Mouse (Mus musculus) embryonic facial prominence, embryonic 12.5 days (tissue): ENCODE measurements around the gene Slc9a3. TPM values are rescaled to one million over a fixed set of nuclear protein-coding genes. Genes with fewer than 3 reads are reported as not detected.
A peak's percentile ranks its signal among the peaks of the same experiment; 100 is the strongest.

Experiments used
- ATAC-seq: fragments of 200-750 bp; cut with Nextera tagmentation; 2 replicates; pipeline ENCODE4 v1.8.0; 2017; ENCODE audit not compliant: insufficient number of reproducible peaks, insufficient read depth, low FRiP score, low TSS enrichment
- H3K27ac ChIP-seq: fragments of 300-500 bp; sonication (generic); 2 replicates; pipeline ENCODE4 v1.5.1; 2016; ENCODE audit warnings: mild to moderate bottlenecking
- H3K27me3 ChIP-seq: fragments of 300-500 bp; sonication (generic); 2 replicates; pipeline ENCODE4 v1.6.1; 2016; ENCODE audit warnings: mild to moderate bottlenecking, moderate library complexity
- H3K36me3 ChIP-seq: fragments of 300-500 bp; sonication (generic); 2 replicates; pipeline ENCODE4 v1.6.1; 2016; ENCODE audit warnings: mild to moderate bottlenecking
- H3K4me1 ChIP-seq: fragments of 300-500 bp; sonication (generic); 2 replicates; pipeline ENCODE4 v1.6.1; 2016
- H3K4me2 ChIP-seq: fragments of 300-500 bp; sonication (generic); replicated peaks from 2 replicates; pipeline ENCODE4 v1.6.1; 2016; ENCODE audit warnings: mild to moderate bottlenecking, moderate library complexity
- H3K4me3 ChIP-seq: fragments of 300-500 bp; sonication (generic); 2 replicates; pipeline ENCODE4 v1.5.1; 2016; ENCODE audit warnings: mild to moderate bottlenecking
- H3K9ac ChIP-seq: fragments of 300-500 bp; sonication (generic); 2 replicates; pipeline ENCODE4 v1.6.1; 2016; ENCODE audit warnings: mild to moderate bottlenecking, moderate library complexity
- H3K9me3 ChIP-seq: fragments of 300-500 bp; sonication (generic); 2 replicates; pipeline ENCODE4 v1.6.1; 2016; ENCODE audit warnings: mild to moderate bottlenecking, moderate library complexity
- WGBS: fragments of 180-500 bp; shearing (Covaris S2); methylation state at CpG from one replicate; pipeline ENCODE4 v1.1.7; 2016; 5-methylcytosine and 5-hydroxymethylcytosine counted together
- polyA plus RNA-seq: library from polyadenylated mRNA; unstranded; fragments of >200 nt; fragmentation: Nextera tagmentation; extraction: Ambion mirVana; gene quantifications from 2 replicates; pipeline ENCODE4 v1.2.1, GENCODE M21; 2016

The Slc9a3 gene
- polyA plus RNA-seq, 1 experiment from 2014 or later = not detected

DNA sequence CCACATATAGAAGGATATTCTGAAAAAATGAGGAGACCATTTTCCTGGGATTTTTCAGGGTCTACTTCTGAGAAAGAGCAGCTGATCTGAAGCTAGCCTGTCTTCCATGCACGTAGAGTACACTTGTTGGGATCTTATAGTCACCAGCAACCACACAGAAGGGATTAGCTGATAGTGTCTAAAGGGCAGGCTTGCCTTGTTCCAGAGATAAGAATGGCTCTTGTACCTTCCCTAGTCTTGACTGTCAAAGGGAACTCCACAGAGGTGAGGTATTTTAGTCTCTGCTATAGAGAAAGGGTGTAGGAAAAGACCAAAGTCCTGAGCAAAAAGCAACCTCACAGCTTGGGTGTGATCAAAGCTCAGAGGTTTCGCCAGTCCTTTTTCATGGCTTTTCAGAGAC lies 26.1 kb downstream of the Slc9a3 start:
- no peak for ATAC-seq
- no peak overlapping the region for H3K9ac ChIP-seq
- H3K27me3 ChIP-seq = no peaks in the 10 kb centered on the region
- H3K9me3 ChIP-seq = no peaks in the 10 kb centered on the region
- no peak overlapping the region for H3K4me3 ChIP-seq
- 82% methylated on average over 2 of the region's 2 CpGs for WGBS
- H3K36me3 ChIP-seq = no peaks in the 10 kb centered on the region
- H3K4me1 ChIP-seq = no peaks in the 10 kb centered on the region
- no peak overlapping the region for H3K4me2 ChIP-seq
- H3K27ac ChIP-seq = no peak overlapping the region

DNA sequence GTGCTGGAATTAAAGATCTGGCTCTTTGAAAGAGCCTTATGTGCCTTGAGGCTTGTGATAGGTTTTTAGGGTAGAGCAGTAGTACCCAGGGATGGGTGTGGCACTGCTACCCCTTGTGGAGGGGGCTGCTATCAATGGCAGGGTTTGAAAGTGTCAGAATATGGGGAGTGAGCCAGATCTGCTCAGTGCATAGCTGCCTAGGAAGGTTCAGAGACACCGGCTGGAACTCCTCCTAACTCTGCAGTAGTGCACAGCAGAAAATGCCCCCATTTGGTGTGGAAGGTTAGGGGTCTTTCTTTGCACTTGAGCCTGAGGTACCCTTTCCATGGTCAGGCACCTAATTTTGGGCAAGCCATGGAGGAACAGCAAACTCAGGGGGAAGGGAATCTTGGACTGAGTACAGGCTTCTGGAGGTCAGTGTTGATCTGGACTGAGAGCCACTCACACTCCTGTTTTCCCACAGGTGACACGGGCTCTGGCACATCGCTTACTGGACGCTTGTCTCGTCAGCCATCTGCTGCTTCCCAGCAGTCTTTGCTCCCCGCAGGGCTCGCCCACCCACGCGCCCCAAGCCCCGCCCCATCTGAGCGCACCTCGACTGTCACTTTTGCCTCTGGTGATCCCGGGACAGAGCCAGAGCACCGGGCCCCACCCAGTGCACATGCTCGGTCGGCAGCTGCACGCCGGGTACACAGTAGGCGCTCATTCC lies 45.2 kb downstream of the Slc9a3 start:
- H3K36me3 ChIP-seq = peaks cover 13% of the 10 kb centered on the region
- H3K27me3 ChIP-seq = no peaks in the 10 kb centered on the region
- peak; percentile 18; the same call in 1 of the 2 replicates for ATAC-seq
- H3K4me2 ChIP-seq = peak overlapping the region; percentile 61
- H3K9me3 ChIP-seq = no peaks in the 10 kb centered on the region
- WGBS = 7% methylated on average over 19 of the region's 19 CpGs
- H3K9ac ChIP-seq = peak overlapping the region; percentile 35; the same call in 1 of the 2 replicates
- H3K27ac ChIP-seq = no peak overlapping the region
- 0 out of 2 replicates have a peak, but pooled peaks cover 3% of the 10 kb centered on the region for H3K4me1 ChIP-seq
- peak overlapping the region; percentile 43 for H3K4me3 ChIP-seq

DNA sequence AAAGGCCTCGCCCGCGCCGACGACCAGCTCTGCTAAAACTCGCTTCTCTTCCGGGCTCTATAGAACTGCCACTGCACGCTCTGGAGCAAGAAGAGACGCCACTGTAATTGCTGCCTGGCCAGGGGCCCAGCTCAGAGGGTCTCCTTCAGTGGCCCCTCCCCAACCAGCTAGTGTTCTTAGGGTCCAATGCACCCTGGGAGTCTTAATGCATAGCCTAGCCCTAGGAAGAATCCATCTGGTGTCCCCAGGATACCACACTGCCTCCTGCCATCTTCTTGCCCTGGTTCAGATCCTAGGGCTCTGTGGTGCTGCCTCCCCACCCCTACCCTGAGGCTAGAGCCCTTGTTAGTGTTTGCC lies 45.8 kb downstream of the Slc9a3 start:
- Histone ChIP-seq H3K27ac (no peak overlapping the region), H3K4me2 (peak overlapping the region; percentile 61), H3K4me3 (peak overlapping the region; percentile 43), H3K9me3 (no peaks in the 10 kb centered on the region), H3K36me3 (peaks cover 18% of the 10 kb centered on the region), H3K27me3 (no peaks in the 10 kb centered on the region), H3K4me1 (0 out of 2 replicates have a peak, but pooled peaks cover 3% of the 10 kb centered on the region), H3K9ac (peak overlapping the region; percentile 35; the same call in 1 of the 2 replicates)
- peak; percentile 26; the same call in 1 of the 2 replicates for ATAC-seq
- 10% methylated on average over 9 of the region's 9 CpGs for WGBS

DNA sequence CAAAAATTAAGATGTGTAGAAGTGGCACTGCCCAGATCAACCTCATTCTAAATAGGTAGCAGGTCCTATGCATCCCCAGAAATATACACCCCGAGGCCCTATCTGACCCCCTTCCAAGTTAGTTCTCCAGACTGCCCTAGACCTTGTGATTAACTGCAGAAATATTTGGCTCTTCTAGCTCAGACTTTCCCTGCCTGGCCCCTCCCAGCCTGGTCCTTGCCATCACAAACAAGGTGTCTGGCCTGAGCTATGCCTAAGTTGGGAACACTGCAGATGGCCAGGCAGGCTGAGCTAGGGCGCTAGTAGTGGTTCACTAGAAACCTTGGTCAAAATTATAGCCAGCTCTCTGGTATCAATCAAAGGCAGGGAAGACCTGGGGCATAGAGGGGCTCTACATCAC lies 46.2 kb downstream of the Slc9a3 start:
- no peak overlapping the region for H3K27ac ChIP-seq
- no peak overlapping the region for H3K9ac ChIP-seq
- WGBS = 84% methylated on average over 2 of the region's 2 CpGs
- ATAC-seq = no peak
- H3K4me1 ChIP-seq = 0 out of 2 replicates have a peak, but pooled peaks cover 3% of the 10 kb centered on the region
- no peaks in the 10 kb centered on the region for H3K27me3 ChIP-seq
- no peaks in the 10 kb centered on the region for H3K9me3 ChIP-seq
- H3K4me3 ChIP-seq = no peak overlapping the region
- no peak overlapping the region for H3K4me2 ChIP-seq
- H3K36me3 ChIP-seq = peaks cover 21% of the 10 kb centered on the region

DNA sequence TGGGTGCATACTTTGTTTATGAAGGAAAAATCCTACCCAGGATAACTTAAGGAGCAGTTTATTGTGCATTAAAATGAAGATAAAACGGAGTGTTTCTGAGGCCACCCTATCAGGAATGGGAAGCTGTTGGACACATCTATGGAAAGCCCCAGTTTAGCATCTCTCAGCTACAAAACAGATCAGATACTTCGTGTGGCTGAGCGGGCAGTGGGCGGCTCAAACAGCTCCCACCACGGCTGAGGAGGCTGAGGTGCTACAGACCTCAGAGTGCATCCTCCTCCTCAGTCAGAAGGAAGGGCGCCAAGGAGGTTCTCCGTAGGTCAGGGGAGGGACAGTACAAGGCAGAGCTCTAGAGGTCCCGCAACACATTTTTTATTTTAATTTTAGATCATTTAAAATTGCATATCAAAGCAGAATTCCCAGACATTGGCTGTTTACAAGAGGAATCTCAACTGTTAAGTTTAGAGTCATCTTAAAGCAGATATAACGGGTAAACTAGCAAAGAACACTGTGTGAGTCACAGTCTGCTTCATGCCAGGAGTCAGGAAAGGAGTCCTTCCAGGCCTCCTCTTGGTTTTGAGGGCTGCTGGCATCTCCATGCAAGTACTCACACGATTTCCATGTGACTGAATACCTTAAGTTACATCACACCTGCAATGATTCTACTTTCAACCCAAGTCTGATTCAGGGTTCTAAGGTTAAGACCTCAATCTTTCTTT lies 48.3 kb downstream of the Slc9a3 start:
- peaks cover 37% of the 10 kb centered on the region for H3K36me3 ChIP-seq
- 0 out of 2 replicates have a peak, but pooled peaks cover 3% of the 10 kb centered on the region for H3K4me1 ChIP-seq
- H3K4me3 ChIP-seq = no peak overlapping the region
- H3K27ac ChIP-seq = no peak overlapping the region
- H3K27me3 ChIP-seq = no peaks in the 10 kb centered on the region
- H3K9ac ChIP-seq = no peak overlapping the region
- H3K4me2 ChIP-seq = no peak overlapping the region
- 87% methylated on average over 10 of the region's 10 CpGs for WGBS
- no peak for ATAC-seq
- no peaks in the 10 kb centered on the region for H3K9me3 ChIP-seq

DNA sequence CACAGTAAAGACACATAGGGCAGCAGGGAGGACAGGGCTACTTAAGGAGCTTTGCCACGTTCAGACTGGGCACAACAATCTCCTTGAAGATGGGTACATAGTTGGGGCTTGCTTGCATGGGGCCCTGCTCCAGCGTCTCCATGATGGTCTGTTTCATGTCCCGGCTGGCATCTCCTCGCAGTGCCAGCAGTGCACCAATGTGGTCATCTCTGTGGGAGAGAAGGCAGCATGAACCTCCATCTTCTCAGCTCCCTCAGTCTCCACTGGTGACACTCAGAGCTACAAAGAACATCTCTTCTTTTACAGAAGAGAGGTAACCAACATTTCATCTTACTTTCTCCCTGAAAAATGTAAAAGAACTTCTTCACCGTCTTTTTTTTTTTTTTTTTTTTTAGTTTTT lies 50.8 kb downstream of the Slc9a3 start:
- no peak overlapping the region for H3K9ac ChIP-seq
- no peak overlapping the region for H3K27ac ChIP-seq
- peaks cover 46% of the 10 kb centered on the region for H3K36me3 ChIP-seq
- H3K4me3 ChIP-seq = no peak overlapping the region
- no peak overlapping the region for H3K4me2 ChIP-seq
- H3K27me3 ChIP-seq = no peaks in the 10 kb centered on the region
- no peak for ATAC-seq
- no peaks in the 10 kb centered on the region for H3K4me1 ChIP-seq
- no peaks in the 10 kb centered on the region for H3K9me3 ChIP-seq
- 89% methylated on average over 5 of the region's 5 CpGs for WGBS

DNA sequence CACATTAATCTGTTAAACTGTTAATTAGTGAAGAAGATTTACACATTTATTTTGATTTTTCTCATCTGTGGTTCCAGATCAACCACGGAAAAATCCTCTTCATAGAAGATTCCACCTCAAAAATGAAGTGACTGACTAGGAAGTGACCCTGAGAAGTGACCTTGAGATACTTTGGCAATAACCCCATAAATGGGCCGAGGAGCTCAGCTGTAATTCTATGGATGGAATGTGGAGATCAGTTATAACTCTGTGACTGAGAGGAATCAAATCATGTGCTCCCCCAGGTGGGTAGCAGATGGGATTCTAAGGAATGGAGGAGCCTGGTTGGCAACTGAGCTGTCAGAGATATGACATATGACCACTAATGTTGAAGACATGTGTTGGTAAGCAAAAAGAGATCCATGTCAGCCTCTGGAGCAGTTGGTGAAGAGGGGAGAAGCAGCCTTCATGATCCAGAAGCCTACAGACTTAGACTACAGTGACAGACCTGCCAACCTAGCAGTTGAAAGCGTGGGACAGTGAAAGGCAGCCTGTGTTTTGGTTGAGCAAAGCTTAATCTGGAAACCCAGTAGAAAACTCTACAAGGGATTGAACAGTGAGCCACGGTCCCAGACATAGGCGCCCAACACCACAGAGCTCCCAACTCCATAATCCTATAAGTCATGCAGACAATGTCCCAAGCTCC lies 61.9 kb downstream of the Slc9a3 start:
- H3K4me3 ChIP-seq = no peak overlapping the region
- ATAC-seq = no peak
- H3K36me3 ChIP-seq = peaks cover 47% of the 10 kb centered on the region
- 83% methylated on average over 5 of the region's 5 CpGs for WGBS
- H3K9ac ChIP-seq = no peak overlapping the region
- no peaks in the 10 kb centered on the region for H3K4me1 ChIP-seq
- H3K4me2 ChIP-seq = no peak overlapping the region
- no peaks in the 10 kb centered on the region for H3K27me3 ChIP-seq
- H3K9me3 ChIP-seq = no peaks in the 10 kb centered on the region
- H3K27ac ChIP-seq = no peak overlapping the region

DNA sequence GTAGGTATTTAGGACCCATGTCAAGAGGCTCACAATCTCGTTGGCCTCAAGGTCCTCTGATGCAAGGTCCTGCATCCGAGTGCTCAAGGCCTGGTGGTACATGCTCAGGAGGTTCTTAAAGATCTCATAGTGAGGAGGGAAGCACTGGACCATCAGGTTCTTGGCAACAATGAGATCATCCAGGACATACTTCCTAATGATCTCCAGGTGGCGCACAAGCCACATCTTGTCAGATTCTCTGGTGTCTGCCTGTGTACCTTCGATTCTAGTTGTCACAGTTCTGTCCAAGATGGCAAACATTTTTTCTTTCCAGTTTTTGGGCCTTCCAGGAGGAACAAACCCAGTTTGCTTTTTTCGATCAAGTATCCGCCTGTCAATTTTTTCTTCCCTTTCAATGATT lies 71.4 kb downstream of the Slc9a3 start:
- no peak overlapping the region for H3K27ac ChIP-seq
- WGBS = 83% methylated on average over 6 of the region's 6 CpGs
- no peak overlapping the region for H3K9ac ChIP-seq
- H3K4me2 ChIP-seq = no peak overlapping the region
- no peaks in the 10 kb centered on the region for H3K27me3 ChIP-seq
- H3K9me3 ChIP-seq = no peaks in the 10 kb centered on the region
- no peak for ATAC-seq
- H3K4me3 ChIP-seq = no peak overlapping the region
- H3K36me3 ChIP-seq = peaks cover 48% of the 10 kb centered on the region
- no peaks in the 10 kb centered on the region for H3K4me1 ChIP-seq

DNA sequence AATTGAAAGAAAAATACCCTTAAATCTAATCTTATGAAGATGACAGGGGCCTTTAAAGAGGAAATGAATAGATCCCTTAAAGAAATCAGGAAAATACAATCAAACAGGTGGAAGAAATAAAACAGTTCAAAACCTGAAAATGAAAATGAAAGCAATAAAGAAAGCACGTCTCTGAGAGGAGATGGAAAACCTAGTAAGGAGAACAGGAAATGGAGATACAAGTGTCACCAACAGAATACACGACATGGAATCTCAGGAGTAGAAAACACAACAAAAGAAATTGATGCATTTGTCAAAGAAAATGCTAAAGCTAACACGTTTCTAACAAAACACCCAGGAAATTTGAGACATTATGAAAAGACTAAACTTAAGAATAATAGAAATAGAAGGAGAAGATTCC lies 75.2 kb downstream of the Slc9a3 start:
- Histone ChIP-seq H3K9me3 (no peaks in the 10 kb centered on the region), H3K9ac (no peak overlapping the region), H3K27me3 (no peaks in the 10 kb centered on the region), H3K4me1 (no peaks in the 10 kb centered on the region), H3K4me3 (no peak overlapping the region), H3K4me2 (no peak overlapping the region), H3K36me3 (peaks cover 38% of the 10 kb centered on the region), H3K27ac (no peak overlapping the region)
- 81% methylated on average over 3 of the region's 3 CpGs for WGBS
- no peak for ATAC-seq

DNA sequence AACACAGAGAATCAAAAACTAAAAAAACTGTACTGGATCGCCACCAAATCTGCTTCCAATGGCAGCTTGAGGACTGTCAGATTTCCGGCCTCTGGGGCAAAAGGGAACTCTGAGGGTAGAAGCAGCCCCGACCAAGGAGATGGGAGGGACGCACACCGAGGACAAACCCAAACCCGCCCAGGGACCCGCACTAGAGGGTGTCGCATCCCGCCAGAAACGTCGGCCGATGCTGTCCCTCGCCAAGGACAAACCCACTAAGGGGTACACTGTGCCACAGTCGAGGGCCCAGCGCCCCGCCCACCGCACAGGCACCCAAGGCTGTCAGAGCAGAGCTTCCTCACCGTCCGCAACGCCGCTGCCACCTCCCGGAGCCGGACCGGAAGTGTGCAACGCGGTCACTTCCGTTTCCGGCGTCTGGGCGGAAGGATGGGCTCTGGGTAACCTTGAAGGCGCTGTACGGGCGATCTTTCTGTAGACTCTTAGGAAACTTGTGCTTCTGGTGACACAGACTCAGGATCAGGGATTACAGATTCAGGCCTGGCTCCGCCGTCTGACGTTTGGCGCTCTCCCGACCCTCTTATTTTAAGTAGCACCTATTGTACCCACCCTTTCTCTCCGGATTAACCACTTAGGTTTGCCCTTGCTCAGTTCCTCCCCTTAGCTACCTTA lies 87.2 kb downstream of the Slc9a3 start, which contains the start of gene Exoc3:
Exoc3 (minus strand) TSS at position 416 of the 669 bp plus-strand sequence.
- H3K9ac ChIP-seq = peak within 1 kb of the TSS; percentile 77
- peak; percentile 88 for ATAC-seq
- under 1% methylated on average over 38 of the region's 39 CpGs for WGBS
- peak within 1 kb of the TSS; percentile 90 for H3K27ac ChIP-seq
- H3K36me3 ChIP-seq = peaks cover 11% of the 10 kb centered on the region; the same call in 1 of the 2 replicates
- peak within 1 kb of the TSS; percentile 68 for H3K4me2 ChIP-seq
- no peaks in the 10 kb centered on the region for H3K27me3 ChIP-seq
- peaks cover 10% of the 10 kb centered on the region for H3K4me1 ChIP-seq
- no peaks in the 10 kb centered on the region for H3K9me3 ChIP-seq
- peak within 1 kb of the TSS; percentile 77 for H3K4me3 ChIP-seq

DNA sequence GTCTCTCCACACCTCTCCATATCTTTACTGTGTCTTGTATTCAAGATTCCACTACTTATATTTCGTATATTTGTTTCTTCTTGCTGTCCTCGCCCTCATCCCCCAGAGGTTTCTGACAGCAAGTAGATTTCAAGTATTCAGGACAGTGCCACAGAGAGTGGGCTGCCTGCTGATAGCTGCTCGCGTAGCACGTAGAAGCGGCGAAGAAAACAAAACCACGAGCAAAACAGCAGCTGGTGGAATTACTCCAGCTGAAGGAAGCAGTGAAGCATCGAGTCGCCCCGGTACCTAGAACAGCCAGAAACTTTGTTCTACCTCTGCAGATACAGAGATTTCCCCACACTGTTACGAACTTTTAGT lies 87.7 kb downstream of the Slc9a3 start:
- Histone ChIP-seq H3K4me2 (peak overlapping the region; percentile 68), H3K9me3 (no peaks in the 10 kb centered on the region), H3K36me3 (peaks cover 7% of the 10 kb centered on the region; the same call in 1 of the 2 replicates), H3K4me1 (peaks cover 10% of the 10 kb centered on the region), H3K9ac (peak overlapping the region; percentile 77), H3K4me3 (peak overlapping the region; percentile 77), H3K27ac (peak overlapping the region; percentile 90), H3K27me3 (no peaks in the 10 kb centered on the region)
- no peak for ATAC-seq
- 17% methylated on average over 12 of the region's 12 CpGs for WGBS
